Mouse (Mus musculus) embryonic facial prominence, embryonic 10.5 days (tissue): ENCODE data around the gene Fam198b. TPM values are rescaled to one million over a fixed set of nuclear protein-coding genes. Genes with fewer than 3 reads are reported as not detected.

Source experiments
- DNase-seq: peaks from one replicate; pipeline ENCODE4 v3.0.0-alpha.2; 2017; ENCODE audit warnings: low spot score
- H3K27ac ChIP-seq: fragments of 300-500 bp; sonication (generic); replicated peaks from 2 replicates; pipeline ENCODE4 v1.5.1; 2016; ENCODE audit warnings: mild to moderate bottlenecking
- H3K27me3 ChIP-seq: fragments of 300-500 bp; sonication (generic); replicated peaks from 2 replicates; pipeline ENCODE4 v1.6.1; 2016; ENCODE audit warnings: low read depth, mild to moderate bottlenecking; ENCODE audit not compliant: poor library complexity, severe bottlenecking
- H3K36me3 ChIP-seq: fragments of 300-500 bp; sonication (generic); replicated peaks from 2 replicates; pipeline ENCODE4 v1.6.1; 2016; ENCODE audit warnings: mild to moderate bottlenecking, moderate library complexity
- H3K4me1 ChIP-seq: fragments of 300-500 bp; sonication (generic); 2 replicates; pipeline ENCODE4 v1.6.1; 2016
- H3K4me3 ChIP-seq: fragments of 300-500 bp; sonication (generic); 2 replicates; pipeline ENCODE4 v1.5.1; 2016; ENCODE audit warnings: mild to moderate bottlenecking, moderate library complexity
- H3K9me3 ChIP-seq: fragments of 300-500 bp; sonication (generic); 2 replicates; pipeline ENCODE4 v1.6.1; 2016; ENCODE audit warnings: mild to moderate bottlenecking
- WGBS: fragments of 180-500 bp; shearing (Covaris S2); methylation state at CpG from one replicate; pipeline ENCODE4 v1.1.7; 2016; 5-methylcytosine and 5-hydroxymethylcytosine counted together
- polyA plus RNA-seq: library from polyadenylated mRNA; unstranded; fragments of >200 nt; fragmentation: Nextera tagmentation; extraction: Ambion mirVana; gene quantifications from 2 replicates; pipeline ENCODE4 v1.2.1, GENCODE M21; 2016

The Fam198b gene
- polyA plus RNA-seq, 1 experiment from 2014 or later, result 2.5 TPM

GRCm38 (mm10) chr3:79886357-79887091 is 2.2 kb downstream of the Fam198b start:
- Histone ChIP-seq H3K27me3 (no peaks in the 10 kb centered on the region), H3K9me3 (no peaks in the 10 kb centered on the region), H3K4me3 (peak overlapping the region; percentile 26; the same call in 1 of the 2 replicates), H3K27ac (peak overlapping the region; percentile 69), H3K4me1 (peaks cover 22% of the 10 kb centered on the region), H3K36me3 (no peaks in the 10 kb centered on the region)
- WGBS, result 89% methylated on average over 23 of the region's 23 CpGs
- DNase-seq, result no peak

- no peak for DNase-seq
- peak overlapping the region; percentile 69; the same call in 1 of the 2 replicates for H3K27ac ChIP-seq
- no peaks in the 10 kb centered on the region for H3K36me3 ChIP-seq
- H3K9me3 ChIP-seq, result no peaks in the 10 kb centered on the region
- H3K4me1 ChIP-seq, result peaks cover 22% of the 10 kb centered on the region
- 71% methylated on average over 8 of the region's 8 CpGs for WGBS
- H3K4me3 ChIP-seq, result no peak overlapping the region; the same call in 1 of the 2 replicates
- no peaks in the 10 kb centered on the region for H3K27me3 ChIP-seq
Measured at GRCm38 (mm10) chr3:79887161-79887855, 3.0 kb downstream of the Fam198b start.

- no peaks in the 10 kb centered on the region for H3K27me3 ChIP-seq
- H3K4me3 ChIP-seq, result no peak overlapping the region
- no peak for DNase-seq
- peaks cover 22% of the 10 kb centered on the region for H3K4me1 ChIP-seq
- WGBS, result 89% methylated on average over 2 of the region's 2 CpGs
- no peak overlapping the region for H3K27ac ChIP-seq
- H3K9me3 ChIP-seq, result no peaks in the 10 kb centered on the region
- H3K36me3 ChIP-seq, result no peaks in the 10 kb centered on the region
Measured at GRCm38 (mm10) chr3:79887966-79888365, 3.6 kb downstream of the Fam198b start.

GRCm38 (mm10) chr3:79897534-79898370 is 13.4 kb downstream of the Fam198b start:
- Histone ChIP-seq H3K9me3 (no peaks in the 10 kb centered on the region), H3K27me3 (no peaks in the 10 kb centered on the region), H3K4me1 (no peaks in the 10 kb centered on the region), H3K36me3 (no peaks in the 10 kb centered on the region), H3K27ac (no peak overlapping the region), H3K4me3 (no peak overlapping the region)
- WGBS, result 78% methylated on average over 13 of the region's 13 CpGs
- no peak for DNase-seq

- no peaks in the 10 kb centered on the region for H3K4me1 ChIP-seq
- H3K27me3 ChIP-seq, result no peaks in the 10 kb centered on the region
- no peaks in the 10 kb centered on the region for H3K9me3 ChIP-seq
- no peaks in the 10 kb centered on the region for H3K36me3 ChIP-seq
- H3K4me3 ChIP-seq, result no peak overlapping the region
- DNase-seq, result no peak
- H3K27ac ChIP-seq, result no peak overlapping the region
Measured at GRCm38 (mm10) chr3:79898514-79898913, 14.2 kb downstream of the Fam198b start.

- no peaks in the 10 kb centered on the region for H3K36me3 ChIP-seq
- 88% methylated on average over 9 of the region's 9 CpGs for WGBS
- DNase-seq, result no peak
Measured at GRCm38 (mm10) chr3:79899906-79900305, 15.6 kb downstream of the Fam198b start.

GRCm38 (mm10) chr3:79900502-79900901 is 16.2 kb downstream of the Fam198b start:
- DNase-seq, result no peak
- 94% methylated on average over 2 of the region's 2 CpGs for WGBS
- Histone ChIP-seq H3K9me3 (no peaks in the 10 kb centered on the region), H3K4me1 (no peaks in the 10 kb centered on the region), H3K36me3 (no peaks in the 10 kb centered on the region), H3K27ac (no peak overlapping the region), H3K27me3 (no peaks in the 10 kb centered on the region), H3K4me3 (no peak overlapping the region)

More at GRCm38 (mm10) chr3:79899906-79900305, 15.6 kb downstream of the Fam198b start:
- Histone ChIP-seq H3K4me3 (no peak overlapping the region), H3K27me3 (no peaks in the 10 kb centered on the region), H3K9me3 (no peaks in the 10 kb centered on the region), H3K27ac (no peak overlapping the region), H3K4me1 (no peaks in the 10 kb centered on the region)

GRCm38 (mm10) chr3:79901321-79901720 is 17.0 kb downstream of the Fam198b start:
- 90% methylated on average over 6 of the region's 6 CpGs for WGBS
- no peaks in the 10 kb centered on the region for H3K9me3 ChIP-seq
- H3K4me3 ChIP-seq, result no peak overlapping the region
- H3K27me3 ChIP-seq, result no peaks in the 10 kb centered on the region
- no peak for DNase-seq
- no peaks in the 10 kb centered on the region for H3K36me3 ChIP-seq
- H3K27ac ChIP-seq, result no peak overlapping the region
- H3K4me1 ChIP-seq, result no peaks in the 10 kb centered on the region

- H3K36me3 ChIP-seq, result no peaks in the 10 kb centered on the region
- WGBS, result 90% methylated on average over 4 of the region's 4 CpGs
Measured at GRCm38 (mm10) chr3:79901734-79902133, 17.4 kb downstream of the Fam198b start.

GRCm38 (mm10) chr3:79903803-79904202 is 19.5 kb downstream of the Fam198b start:
- no peaks in the 10 kb centered on the region for H3K9me3 ChIP-seq
- DNase-seq, result no peak
- no peaks in the 10 kb centered on the region for H3K36me3 ChIP-seq
- no peak overlapping the region for H3K27ac ChIP-seq
- no peaks in the 10 kb centered on the region for H3K4me1 ChIP-seq
- WGBS, result 75% methylated on average over 6 of the region's 6 CpGs
- H3K4me3 ChIP-seq, result no peak overlapping the region
- no peaks in the 10 kb centered on the region for H3K27me3 ChIP-seq

More at GRCm38 (mm10) chr3:79901734-79902133, 17.4 kb downstream of the Fam198b start:
- no peak for DNase-seq
- Histone ChIP-seq H3K4me1 (no peaks in the 10 kb centered on the region), H3K27ac (no peak overlapping the region), H3K27me3 (no peaks in the 10 kb centered on the region), H3K4me3 (no peak overlapping the region), H3K9me3 (no peaks in the 10 kb centered on the region)

GRCm38 (mm10) chr3:79904238-79904757 is 20.0 kb downstream of the Fam198b start:
- Histone ChIP-seq H3K36me3 (no peaks in the 10 kb centered on the region), H3K27ac (no peak overlapping the region), H3K9me3 (no peaks in the 10 kb centered on the region), H3K4me3 (no peak overlapping the region), H3K27me3 (no peaks in the 10 kb centered on the region), H3K4me1 (no peaks in the 10 kb centered on the region)
- 87% methylated on average over 10 of the region's 10 CpGs for WGBS
- no peak for DNase-seq

- H3K27ac ChIP-seq, result no peak overlapping the region
- H3K36me3 ChIP-seq, result no peaks in the 10 kb centered on the region
- H3K4me3 ChIP-seq, result no peak overlapping the region
- no peak for DNase-seq
- H3K9me3 ChIP-seq, result no peaks in the 10 kb centered on the region
- H3K27me3 ChIP-seq, result no peaks in the 10 kb centered on the region
- 0 out of 2 replicates have a peak, but pooled peaks cover 1% of the 10 kb centered on the region for H3K4me1 ChIP-seq
Measured at GRCm38 (mm10) chr3:79905397-79905796, 21.1 kb downstream of the Fam198b start.
